Mouse (Mus musculus): Measurements from ENCODE around the gene Pus10.

Gene Pus10

GRCm38 (mm10) chr11:23695847-23696246 lies 30.4 kb downstream of the Pus10 start:
- DNase-seq (ENCODE audit: low read depth, low spot score): no peak

GRCm38 (mm10) chr11:23698526-23698925 lies 33.1 kb downstream of the Pus10 start:
- no peak for DNase-seq (ENCODE audit: low read depth, low spot score)

DNA sequence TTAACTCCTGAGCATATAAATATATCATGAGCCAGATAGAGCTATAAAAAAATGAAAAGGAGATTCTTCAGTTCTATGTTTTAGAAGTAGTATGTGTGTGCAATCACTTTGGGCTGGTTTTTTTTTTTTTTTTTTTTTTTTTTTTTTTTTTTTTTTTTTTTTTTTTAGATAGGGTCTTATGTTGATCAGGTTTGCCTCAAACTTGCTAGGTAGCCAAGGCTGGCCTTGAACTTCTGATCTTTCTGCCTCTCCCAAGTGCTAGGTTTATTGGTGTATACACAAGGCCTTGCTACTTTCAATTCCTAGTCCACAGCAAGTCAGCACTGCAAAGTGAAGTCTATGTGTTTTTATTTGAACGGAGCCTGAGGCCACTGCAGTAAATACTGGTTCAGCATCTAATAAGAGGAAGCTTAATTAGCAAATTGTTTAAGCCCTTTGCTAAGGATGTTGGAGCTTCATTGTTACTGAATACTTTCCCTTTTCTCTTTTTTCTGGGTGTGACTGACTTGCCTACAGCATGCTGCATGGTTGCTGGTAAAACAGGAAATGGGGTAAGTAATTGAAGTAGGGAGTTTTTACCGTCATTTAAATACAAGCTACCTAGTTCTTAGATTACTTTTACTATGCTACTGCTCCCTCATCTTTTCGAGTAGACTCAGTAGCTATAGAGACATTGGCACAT lies 34.1 kb downstream of the Pus10 start:
- DNase-seq (ENCODE audit: low read depth, low spot score): no peak

DNA sequence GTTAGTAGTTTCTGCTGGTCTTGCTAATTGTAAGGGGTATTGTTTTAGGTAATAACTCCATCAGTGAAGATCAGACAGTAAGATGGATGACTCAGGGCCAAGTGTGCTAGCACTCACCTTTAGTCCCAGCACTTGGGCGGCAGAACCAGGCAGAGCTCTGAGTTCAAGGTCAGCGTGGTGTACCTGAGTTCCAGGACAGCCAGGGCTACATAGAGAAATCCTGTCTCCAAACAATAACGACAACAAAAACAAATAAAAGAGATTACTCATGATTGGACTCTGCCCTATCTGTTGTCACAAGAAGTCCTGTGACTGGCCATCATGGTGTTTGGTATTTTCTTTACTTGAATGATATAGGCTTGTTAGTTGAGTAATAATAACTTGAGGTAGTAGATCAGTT lies 36.4 kb downstream of the Pus10 start:
- no peak for DNase-seq (ENCODE audit: low read depth, low spot score)

GRCm38 (mm10) chr11:23704604-23705294 lies 39.3 kb downstream of the Pus10 start:
- DNase-seq (ENCODE audit: low read depth, low spot score): no peak

DNA sequence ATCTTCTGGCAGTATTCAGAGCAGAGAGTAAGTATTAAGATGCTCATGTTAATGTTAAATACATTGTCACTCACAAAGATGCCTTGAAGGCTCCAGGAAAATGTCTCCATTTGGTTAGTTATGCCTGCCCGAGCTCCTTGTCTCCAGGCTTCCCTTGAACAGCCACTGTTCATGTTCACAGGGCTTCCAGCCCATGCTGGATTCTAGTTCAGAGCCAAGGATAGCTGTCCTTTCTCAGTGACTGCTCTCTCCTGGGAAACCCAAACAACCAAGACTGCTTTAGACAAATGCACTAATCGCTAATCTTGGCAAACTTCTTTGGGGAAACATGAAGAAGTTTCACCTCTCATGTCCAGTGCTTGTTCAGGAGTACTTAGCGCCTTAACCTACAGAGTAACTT lies 46.8 kb downstream of the Pus10 start:
- DNase-seq (ENCODE audit: low read depth, low spot score): no peak

DNA sequence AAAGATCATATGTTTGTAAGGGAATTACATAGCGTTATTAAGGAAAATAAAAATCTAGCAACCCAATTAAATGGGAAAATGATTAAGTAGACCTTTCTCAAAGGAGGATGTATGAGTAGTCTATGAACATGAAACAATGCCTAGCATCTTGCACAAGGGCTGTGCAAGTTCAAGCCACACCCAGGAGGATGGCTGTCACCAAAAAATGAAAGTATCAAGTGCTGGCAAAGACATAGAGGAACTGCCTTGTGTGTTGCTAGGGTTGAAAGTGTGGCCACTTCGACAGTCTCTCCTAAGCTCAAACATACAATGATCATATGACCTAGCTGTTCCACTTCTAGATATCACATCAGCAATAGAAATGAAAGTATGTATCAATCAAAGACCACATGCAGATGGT lies 53.4 kb downstream of the Pus10 start:
- no peak for DNase-seq (ENCODE audit: low read depth, low spot score)

DNA sequence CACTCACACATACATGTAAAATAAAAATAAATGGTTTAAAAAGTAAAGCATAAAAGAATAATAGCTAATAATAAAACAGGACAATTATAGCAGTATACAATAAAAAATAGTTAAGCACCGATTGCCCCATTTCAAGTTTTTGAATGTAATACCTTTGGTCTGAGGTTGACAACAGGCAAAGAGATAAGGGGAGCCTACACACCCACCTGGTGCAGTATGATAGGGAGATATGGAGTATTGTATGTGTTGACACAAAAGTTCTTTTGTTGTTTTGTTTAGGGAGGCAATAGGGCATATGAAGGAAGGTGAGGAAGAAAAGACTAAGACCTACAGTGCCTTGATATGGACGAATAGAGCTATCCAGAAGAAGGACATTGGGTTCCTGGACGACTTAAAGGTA lies 54.4 kb downstream of the Pus10 start:
- no peak for DNase-seq (ENCODE audit: low read depth, low spot score)

GRCm38 (mm10) chr11:23722326-23722725 lies 56.9 kb downstream of the Pus10 start:
- peak; percentile 2 for DNase-seq (ENCODE audit: low read depth, low spot score)

- DNase-seq (ENCODE audit: low read depth, low spot score): no peak
Measured at GRCm38 (mm10) chr11:23725850-23726249, 60.4 kb downstream of the Pus10 start.

GRCm38 (mm10) chr11:23726441-23726840 lies 61.0 kb downstream of the Pus10 start:
- DNase-seq (ENCODE audit: low read depth, low spot score): no peak

GRCm38 (mm10) chr11:23728186-23728585 lies 62.7 kb downstream of the Pus10 start:
- no peak for DNase-seq (ENCODE audit: low read depth, low spot score)

GRCm38 (mm10) chr11:23730120-23730519 lies 64.6 kb downstream of the Pus10 start:
- no peak for DNase-seq (ENCODE audit: low read depth, low spot score)

- DNase-seq (ENCODE audit: low read depth, low spot score): no peak
Measured at GRCm38 (mm10) chr11:23732840-23733239, 67.4 kb downstream of the Pus10 start.

GRCm38 (mm10) chr11:23734749-23735286 lies 69.3 kb downstream of the Pus10 start:
- no peak for DNase-seq (ENCODE audit: low read depth, low spot score)

DNA sequence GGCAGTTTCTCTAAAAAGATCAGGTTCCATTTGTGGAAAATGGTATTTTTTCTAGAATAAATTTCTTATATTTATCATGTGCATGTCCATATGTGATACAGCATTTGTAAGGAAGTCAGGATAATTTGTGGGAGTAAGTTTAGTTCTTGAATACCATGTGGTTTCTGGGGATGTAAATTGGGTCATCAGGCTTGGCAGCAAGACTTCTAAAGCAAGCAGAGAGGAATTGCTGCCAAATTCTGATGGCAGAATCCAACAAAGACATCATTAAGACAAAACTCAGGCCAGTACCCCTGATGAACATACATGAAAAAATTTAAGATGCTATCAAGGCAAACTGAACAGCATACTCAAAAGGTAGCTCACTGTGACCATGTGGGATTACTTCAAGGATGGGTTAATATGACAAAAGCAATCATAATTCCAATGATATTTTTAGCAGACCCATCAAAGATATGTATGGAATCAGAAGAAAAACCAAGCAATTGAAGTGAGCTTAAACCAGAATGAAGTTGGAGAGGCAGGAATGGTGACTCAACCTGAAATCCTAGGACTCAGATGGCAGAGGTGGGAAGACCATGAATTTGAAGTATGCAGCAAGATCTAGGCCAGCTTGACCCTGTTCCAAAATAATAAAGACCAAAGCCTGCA lies 70.5 kb downstream of the Pus10 start:
- no peak for DNase-seq (ENCODE audit: low read depth, low spot score)

DNA sequence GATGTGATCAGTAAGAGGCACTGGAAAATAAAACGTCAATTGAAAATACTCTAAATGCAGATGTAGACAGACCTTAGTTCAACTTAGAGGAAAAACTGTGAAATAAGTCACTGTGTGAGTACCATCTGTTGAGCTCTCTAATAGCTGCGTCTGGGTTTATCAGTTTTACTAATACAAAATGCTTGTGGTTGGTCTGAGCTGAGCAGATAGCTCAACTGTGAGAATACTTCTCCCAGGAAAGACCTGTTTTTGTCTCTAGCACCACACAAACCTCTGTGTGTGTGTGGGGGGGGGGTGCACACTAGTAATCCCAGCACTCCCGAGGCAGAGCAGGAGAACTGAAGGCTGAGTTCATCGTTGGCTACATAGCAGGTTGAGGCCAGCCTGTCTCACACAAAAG lies 75.4 kb downstream of the Pus10 start:
- no peak for DNase-seq (ENCODE audit: low read depth, low spot score)

DNA sequence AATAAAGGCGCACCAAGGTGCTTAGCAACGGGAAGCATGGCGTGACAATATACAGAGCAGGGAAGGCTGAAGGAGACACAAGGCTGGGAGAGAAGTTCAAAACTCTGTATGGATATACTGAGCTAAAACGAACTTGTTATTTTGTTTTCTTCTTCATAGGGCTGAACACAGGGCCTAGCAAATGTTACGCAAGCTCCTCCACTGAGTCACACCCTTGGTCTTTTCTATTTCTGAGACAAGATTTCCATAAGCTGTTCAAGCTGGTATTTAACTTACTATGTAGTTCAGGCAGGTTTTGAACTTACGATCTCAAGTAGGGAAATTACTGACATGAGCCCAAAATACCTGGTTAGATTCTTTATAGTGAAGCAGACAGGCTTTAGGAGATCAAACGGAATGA lies 75.9 kb downstream of the Pus10 start:
- DNase-seq (ENCODE audit: low read depth, low spot score): no peak

GRCm38 (mm10) chr11:23744352-23744751 lies 78.9 kb downstream of the Pus10 start:
- no peak for DNase-seq (ENCODE audit: low read depth, low spot score)

- no peak for DNase-seq (ENCODE audit: low read depth, low spot score)
Measured at GRCm38 (mm10) chr11:23746102-23746501, 80.6 kb downstream of the Pus10 start.

- no peak for DNase-seq (ENCODE audit: low read depth, low spot score)
Measured at GRCm38 (mm10) chr11:23753136-23753710, 87.7 kb downstream of the Pus10 start.

DNA sequence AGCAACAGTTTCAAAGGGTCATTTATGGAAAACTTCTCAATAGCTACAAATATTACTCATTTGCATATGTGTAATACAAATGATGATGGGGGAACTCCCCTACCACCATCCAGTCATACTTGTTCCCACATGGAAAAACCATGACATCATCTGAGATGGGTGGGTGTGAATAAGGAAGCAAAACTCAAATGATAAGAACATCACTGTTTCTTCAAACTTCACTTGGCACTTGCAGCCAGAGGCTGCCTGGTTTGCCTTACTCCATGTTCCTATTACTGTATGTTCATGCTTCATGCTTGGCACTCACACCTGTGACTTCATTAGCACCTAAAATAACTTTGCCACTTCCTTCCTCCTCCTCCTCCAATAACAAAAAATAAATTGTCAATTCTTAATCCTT lies 88.9 kb downstream of the Pus10 start:
- no peak for DNase-seq (ENCODE audit: low read depth, low spot score)
